In genomic region chr6:39304371-39304874, GRCm38 (mm10) we compare ENCODE assay signal across 13 mouse cellular contexts.
DNase-seq lines count a peak whose midpoint lies in the region; ATAC-seq and TF ChIP-seq lines count a peak whose summit lies in the region.
"Had no signal": no experiment of that assay in that cellular context is flagged by ENCODE, and none has a peak within 500 bp of the region (broad histone marks: within the 10 kb centered on the region; RNA-seq: fewer than 3 reads in every experiment).

No protein-coding gene starts in this region.

- peaks cover 17% of the 10 kb centered on the region for H3K4me1 ChIP-seq in embryonic facial prominence, embryonic 12.5 days
- H3K4me1 ChIP-seq in hindbrain, embryonic 14.5 days (replicated peaks; ENCODE audit: control insufficient read depth, insufficient read depth, low read length), result no peaks in the 10 kb centered on the region; the same call in 1 of the 2 replicates
- H3K4me1 ChIP-seq in midbrain, embryonic 11.5 days (ENCODE audit: control insufficient read depth, insufficient read depth, low read length), result peaks cover 5% of the 10 kb centered on the region
- H3K4me1 ChIP-seq in liver, embryonic 12.5 days, result no peaks in the 10 kb centered on the region

- no peaks in the 10 kb centered on the region for H3K36me3 ChIP-seq in embryonic facial prominence, embryonic 12.5 days
- H3K36me3 ChIP-seq in hindbrain, embryonic 14.5 days (replicated peaks; ENCODE audit: control insufficient read depth, insufficient read depth), result no peaks in the 10 kb centered on the region
- no peaks in the 10 kb centered on the region for H3K36me3 ChIP-seq in midbrain, embryonic 11.5 days (ENCODE audit: control insufficient read depth, insufficient read depth, low read length)
- H3K36me3 ChIP-seq in liver, embryonic 12.5 days, result no peaks in the 10 kb centered on the region
- H3K36me3 ChIP-seq: neural tube, embryonic 12.5 days had no signal

- intact Hi-C loops in left cerebral cortex, adult 2 months (cut with DNase I), result no loop called here

- 10% methylated on average over 6 of the region's 6 CpGs for WGBS in embryonic facial prominence, embryonic 12.5 days
- WGBS in hindbrain, embryonic 14.5 days, result 12% methylated on average over 6 of the region's 6 CpGs
- 9% methylated on average over 6 of the region's 6 CpGs for WGBS in midbrain, embryonic 11.5 days
- WGBS in liver, embryonic 12.5 days (ENCODE audit: insufficient replicate concordance), result 68% methylated on average over 6 of the region's 6 CpGs

- peak overlapping the region; percentile 77 for H3K27ac ChIP-seq in embryonic facial prominence, embryonic 12.5 days
- H3K27ac ChIP-seq in hindbrain, embryonic 14.5 days, result peak overlapping the region; percentile 0; the same call in 1 of the 2 replicates
- no peak overlapping the region; the same call in 1 of the 2 replicates for H3K27ac ChIP-seq in midbrain, embryonic 11.5 days (ENCODE audit: low read depth, low read length)
- no peak overlapping the region for H3K27ac ChIP-seq in left cerebral cortex, adult 2 months
- no peak overlapping the region for H3K27ac ChIP-seq in liver, embryonic 12.5 days
- H3K27ac ChIP-seq: neural tube, embryonic 12.5 days had no signal

- peak; percentile 35; the same call in 1 of the 2 replicates for ATAC-seq in embryonic facial prominence, embryonic 12.5 days (ENCODE audit: insufficient number of reproducible peaks, insufficient read depth, low FRiP score, low TSS enrichment)
- ATAC-seq in hindbrain, embryonic 14.5 days (ENCODE audit: low FRiP score), result no peak
- peak; percentile 35; the same call in 1 of the 2 replicates for ATAC-seq in midbrain, embryonic 11.5 days (ENCODE audit: low FRiP score)
- no peak for ATAC-seq in liver, embryonic 12.5 days
- no peak for ATAC-seq in megakaryocyte progenitor cell, adult 5-6 weeks (replicated peaks; ENCODE audit: poor library complexity)

- no peak for TF ChIP-seq CTCF in left cerebral cortex, adult 2 months (IDR thresholded peaks at IDR 0.05)

- H3K4me3 ChIP-seq in embryonic facial prominence, embryonic 12.5 days, result no peak overlapping the region
- H3K4me3 ChIP-seq in hindbrain, embryonic 14.5 days (replicated peaks; ENCODE audit: low read length), result no peak overlapping the region
- no peak overlapping the region for H3K4me3 ChIP-seq in midbrain, embryonic 11.5 days (ENCODE audit: low read depth, low read length)
- H3K4me3 ChIP-seq in left cerebral cortex, adult 2 months, result no peak overlapping the region
- H3K4me3 ChIP-seq in liver, embryonic 12.5 days, result no peak overlapping the region
- H3K4me3 ChIP-seq: neural tube, embryonic 12.5 days had no signal

- peak; percentile 31 for DNase-seq in brain, adult 2 months (ENCODE audit: low read depth, low spot score)
- DNase-seq in hindbrain, embryonic 14.5 days (ENCODE audit: low spot score), result no peak
- peak; percentile 91 for DNase-seq in midbrain, embryonic 11.5 days (ENCODE audit: low spot score, missing footprints)
- DNase-seq in left cerebral cortex, adult 2 months (ENCODE audit: extremely low spot score in 1 of 2, low spot score in 2 of 2), result no peak
- no peak for DNase-seq in adrenal gland, postnatal 36 days
- DNase-seq: adrenal gland, postnatal 14 days; cerebellum, postnatal 36 days; heart, adult 18-20 months; lung, embryonic 14.5 days had no signal

- no peaks in the 10 kb centered on the region for H3K27me3 ChIP-seq in embryonic facial prominence, embryonic 12.5 days
- H3K27me3 ChIP-seq in hindbrain, embryonic 14.5 days (ENCODE audit: control insufficient read depth, insufficient read depth, low read length), result no peaks in the 10 kb centered on the region
- no peaks in the 10 kb centered on the region for H3K27me3 ChIP-seq in midbrain, embryonic 11.5 days (ENCODE audit: control insufficient read depth, insufficient read depth, low read length)
- H3K27me3 ChIP-seq in liver, embryonic 12.5 days (replicated peaks), result no peaks in the 10 kb centered on the region
- H3K27me3 ChIP-seq: neural tube, embryonic 12.5 days had no signal

- no peak overlapping the region for H3K9ac ChIP-seq in embryonic facial prominence, embryonic 12.5 days
- H3K9ac ChIP-seq in hindbrain, embryonic 14.5 days, result no peak overlapping the region
- no peak overlapping the region for H3K9ac ChIP-seq in midbrain, embryonic 11.5 days (ENCODE audit: low read length)
- no peak overlapping the region for H3K9ac ChIP-seq in liver, embryonic 12.5 days
- H3K9ac ChIP-seq: lung, embryonic 14.5 days; neural tube, embryonic 12.5 days had no signal

- H3K4me2 ChIP-seq in embryonic facial prominence, embryonic 12.5 days (replicated peaks), result no peak overlapping the region
- H3K4me2 ChIP-seq in hindbrain, embryonic 14.5 days (replicated peaks), result no peak overlapping the region
- H3K4me2 ChIP-seq in midbrain, embryonic 11.5 days, result no peak overlapping the region
- no peak overlapping the region for H3K4me2 ChIP-seq in liver, embryonic 12.5 days
- H3K4me2 ChIP-seq: lung, embryonic 14.5 days; neural tube, embryonic 12.5 days had no signal

- H3K9me3 ChIP-seq in embryonic facial prominence, embryonic 12.5 days, result no peaks in the 10 kb centered on the region
- H3K9me3 ChIP-seq in hindbrain, embryonic 14.5 days (ENCODE audit: control insufficient read depth, low read length), result no peaks in the 10 kb centered on the region
- H3K9me3 ChIP-seq in midbrain, embryonic 11.5 days (ENCODE audit: control insufficient read depth, low read length), result no peaks in the 10 kb centered on the region
- H3K9me3 ChIP-seq in liver, embryonic 12.5 days (replicated peaks), result no peaks in the 10 kb centered on the region
- H3K9me3 ChIP-seq: neural tube, embryonic 12.5 days had no signal

Comparison
In these comparisons a context has a peak if more than half of its experiments do, and no peak if none do; other contexts are left out.
1. DNase-seq: peak in brain, adult 2 months (single experiment) and midbrain, embryonic 11.5 days (single experiment); none in hindbrain, embryonic 14.5 days (single experiment), left cerebral cortex, adult 2 months (0 of 2) and adrenal gland, postnatal 36 days (0 of 2).
2. ATAC-seq: peak in embryonic facial prominence, embryonic 12.5 days (single experiment) and midbrain, embryonic 11.5 days (single experiment); none in hindbrain, embryonic 14.5 days (single experiment), liver, embryonic 12.5 days (single experiment) and megakaryocyte progenitor cell, adult 5-6 weeks (single experiment).
3. H3K27ac ChIP-seq: peak in embryonic facial prominence, embryonic 12.5 days (single experiment) and hindbrain, embryonic 14.5 days (single experiment); none in midbrain, embryonic 11.5 days (single experiment), left cerebral cortex, adult 2 months (single experiment) and liver, embryonic 12.5 days (single experiment).